Mouse (Mus musculus): ENCODE measurements around the gene Spen. TPM values are rescaled to one million over a fixed set of nuclear protein-coding genes. Genes with fewer than 3 reads are reported as not detected.
A peak's percentile ranks its signal among the peaks of the same experiment; 100 is the strongest.

Spen gene
- polyA plus RNA-seq, 1 experiment from 2014 or later: 20.9 TPM

DNA sequence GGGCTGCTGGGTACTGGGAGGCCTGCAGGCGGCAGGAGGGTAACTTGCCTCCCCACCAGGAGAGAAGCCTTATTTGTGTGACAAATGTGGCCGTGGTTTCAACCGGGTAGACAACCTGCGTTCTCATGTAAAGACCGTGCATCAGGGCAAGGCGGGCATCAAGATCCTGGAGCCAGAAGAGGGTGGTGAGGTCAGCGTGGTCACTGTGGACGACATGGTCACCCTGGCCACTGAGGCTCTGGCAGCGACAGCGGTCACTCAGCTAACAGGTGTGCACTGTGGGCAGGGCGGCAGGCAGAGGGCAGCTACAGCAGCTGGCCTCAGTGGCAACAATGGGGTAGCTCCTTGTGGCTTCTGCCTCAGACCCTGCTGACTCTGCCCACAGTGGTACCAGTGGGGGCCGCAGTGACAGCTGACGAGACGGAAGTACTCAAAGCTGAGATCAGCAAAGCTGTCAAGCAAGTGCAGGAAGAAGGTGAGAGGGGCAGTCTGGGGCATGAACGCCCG, 72.1 kb downstream of the Spen start:
- no peak overlapping the region for H3K27ac ChIP-seq
- H3K36me3 ChIP-seq (replicated peaks): peaks cover 96% of the 10 kb centered on the region
- no peak for ATAC-seq (ENCODE audit: low FRiP score)
- 95% methylated on average over 16 of the region's 16 CpGs for WGBS
- H3K4me1 ChIP-seq: peaks cover 3% of the 10 kb centered on the region; the same call in 1 of the 2 replicates
- H3K4me2 ChIP-seq: no peak overlapping the region
- H3K4me3 ChIP-seq (replicated peaks): no peak overlapping the region
- H3K27me3 ChIP-seq: no peaks in the 10 kb centered on the region
- no peak overlapping the region for H3K9ac ChIP-seq
- H3K9me3 ChIP-seq: no peaks in the 10 kb centered on the region

DNA sequence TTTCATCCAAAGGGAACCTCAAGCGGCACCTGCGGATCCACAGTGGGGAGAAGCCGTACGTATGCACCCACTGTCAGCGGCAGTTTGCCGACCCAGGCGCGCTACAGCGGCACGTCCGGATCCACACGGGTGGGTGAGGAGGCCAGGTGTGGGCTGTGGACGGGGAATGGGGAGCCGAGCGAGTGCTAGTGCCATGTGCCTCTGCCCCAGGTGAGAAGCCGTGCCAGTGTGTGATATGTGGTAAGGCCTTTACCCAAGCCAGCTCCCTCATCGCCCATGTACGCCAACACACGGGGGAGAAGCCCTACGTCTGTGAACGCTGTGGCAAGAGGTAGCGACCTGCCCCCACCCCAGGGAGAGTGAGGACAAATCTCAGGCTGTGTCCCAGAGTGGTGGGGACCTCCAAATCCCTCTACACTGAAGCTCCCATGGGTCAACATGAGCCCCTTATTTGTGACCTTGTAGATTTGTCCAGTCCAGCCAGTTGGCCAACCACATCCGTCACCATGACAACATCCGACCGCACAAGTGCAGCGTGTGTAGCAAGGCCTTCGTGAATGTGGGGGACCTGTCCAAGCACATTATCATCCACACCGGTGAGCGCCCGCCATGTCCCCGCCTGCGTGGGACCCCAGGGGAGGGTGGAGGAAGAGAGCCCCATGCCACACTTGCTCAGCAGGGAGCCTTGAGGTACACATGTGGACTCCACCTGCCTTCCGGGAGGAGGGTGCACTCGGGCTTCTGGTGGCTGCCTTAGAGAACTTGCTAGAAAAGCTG, 72.7 kb downstream of the Spen start:
- WGBS: 94% methylated on average over 34 of the region's 34 CpGs
- ATAC-seq (ENCODE audit: low FRiP score): no peak

GRCm38 (mm10) chr4:141464722-141465121, 73.7 kb downstream of the Spen start:
- H3K9ac ChIP-seq: no peak overlapping the region
- no peak overlapping the region for H3K4me2 ChIP-seq
- no peak overlapping the region for H3K4me3 ChIP-seq (replicated peaks)
- H3K27ac ChIP-seq: no peak overlapping the region
- peaks cover 14% of the 10 kb centered on the region for H3K4me1 ChIP-seq
- 83% methylated on average over 16 of the region's 16 CpGs for WGBS
- H3K36me3 ChIP-seq (replicated peaks): peaks cover 88% of the 10 kb centered on the region
- ATAC-seq (ENCODE audit: low FRiP score): no peak
- no peaks in the 10 kb centered on the region for H3K9me3 ChIP-seq
- no peaks in the 10 kb centered on the region for H3K27me3 ChIP-seq

More for the DNA sequence above, 72.7 kb downstream of the Spen start:
- H3K9ac ChIP-seq: no peak overlapping the region
- no peak overlapping the region for H3K4me3 ChIP-seq (replicated peaks)
- no peak overlapping the region for H3K4me2 ChIP-seq
- peaks cover 9% of the 10 kb centered on the region for H3K4me1 ChIP-seq
- H3K27ac ChIP-seq: no peak overlapping the region
- H3K27me3 ChIP-seq: no peaks in the 10 kb centered on the region
- no peaks in the 10 kb centered on the region for H3K9me3 ChIP-seq
- peaks cover 89% of the 10 kb centered on the region for H3K36me3 ChIP-seq (replicated peaks)

DNA sequence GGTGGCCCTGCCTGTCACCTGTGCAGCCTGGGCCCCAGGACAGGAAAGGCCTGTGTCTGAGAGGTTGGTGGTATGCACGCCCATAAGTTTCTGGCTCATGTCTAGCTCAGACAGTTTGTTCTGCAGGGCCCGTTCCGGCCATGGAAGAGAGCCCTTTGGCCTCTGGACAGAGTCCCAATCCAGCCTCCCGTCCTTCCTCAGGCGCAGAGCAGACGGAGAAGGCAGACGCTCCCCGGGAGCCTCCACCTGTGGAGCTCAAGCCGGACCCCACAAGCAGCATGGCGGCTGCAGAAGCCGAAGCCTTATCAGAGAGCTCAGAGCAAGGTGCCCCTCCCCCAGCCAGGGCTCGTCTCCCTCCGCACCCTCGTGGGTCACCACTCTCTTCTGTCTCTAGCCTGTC, 74.9 kb downstream of the Spen start:
- peaks cover 82% of the 10 kb centered on the region for H3K36me3 ChIP-seq (replicated peaks)
- no peak overlapping the region for H3K4me3 ChIP-seq (replicated peaks)
- 84% methylated on average over 14 of the region's 14 CpGs for WGBS
- no peak overlapping the region for H3K27ac ChIP-seq
- no peak overlapping the region for H3K9ac ChIP-seq
- H3K4me1 ChIP-seq: peaks cover 22% of the 10 kb centered on the region
- no peak overlapping the region for H3K4me2 ChIP-seq
- H3K9me3 ChIP-seq: no peaks in the 10 kb centered on the region
- no peak for ATAC-seq (ENCODE audit: low FRiP score)
- no peaks in the 10 kb centered on the region for H3K27me3 ChIP-seq

DNA sequence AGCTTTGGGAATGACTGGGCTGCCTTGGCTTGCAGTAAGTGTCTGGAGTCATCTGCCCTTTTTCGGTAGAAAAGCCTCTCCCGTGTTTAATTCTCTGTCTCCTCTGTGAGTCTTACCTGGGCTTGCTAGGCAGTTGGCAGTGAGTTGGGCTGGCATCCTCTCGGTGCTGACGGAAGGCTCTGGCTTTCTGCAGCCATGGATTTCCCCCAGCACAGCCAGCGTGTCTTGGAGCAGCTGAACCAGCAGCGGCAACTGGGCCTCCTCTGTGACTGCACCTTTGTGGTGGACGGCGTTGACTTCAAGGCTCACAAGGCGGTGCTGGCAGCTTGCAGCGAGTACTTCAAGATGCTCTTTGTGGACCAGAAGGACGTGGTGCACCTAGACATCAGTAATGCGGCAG, 76.8 kb downstream of the Spen start:
- H3K4me3 ChIP-seq (replicated peaks): no peak overlapping the region
- 88% methylated on average over 12 of the region's 12 CpGs for WGBS
- H3K27me3 ChIP-seq: no peaks in the 10 kb centered on the region
- H3K27ac ChIP-seq: peak overlapping the region; percentile 53; the same call in 1 of the 2 replicates
- peaks cover 65% of the 10 kb centered on the region for H3K36me3 ChIP-seq (replicated peaks)
- no peak for ATAC-seq (ENCODE audit: low FRiP score)
- no peaks in the 10 kb centered on the region for H3K9me3 ChIP-seq
- no peak overlapping the region; the same call in 1 of the 2 replicates for H3K9ac ChIP-seq
- H3K4me2 ChIP-seq: no peak overlapping the region
- H3K4me1 ChIP-seq: peaks cover 29% of the 10 kb centered on the region

GRCm38 (mm10) chr4:141461088-141461487, 77.3 kb downstream of the Spen start:
- Histone ChIP-seq H3K4me1 (peaks cover 29% of the 10 kb centered on the region), H3K27ac (peak overlapping the region; percentile 53; the same call in 1 of the 2 replicates), H3K9me3 (no peaks in the 10 kb centered on the region), H3K4me3 (replicated peaks) (no peak overlapping the region), H3K4me2 (no peak overlapping the region), H3K9ac (no peak overlapping the region; the same call in 1 of the 2 replicates), H3K27me3 (no peaks in the 10 kb centered on the region), H3K36me3 (replicated peaks) (peaks cover 60% of the 10 kb centered on the region)
- no peak for ATAC-seq (ENCODE audit: low FRiP score)
- 49% methylated on average over 12 of the region's 12 CpGs for WGBS

DNA sequence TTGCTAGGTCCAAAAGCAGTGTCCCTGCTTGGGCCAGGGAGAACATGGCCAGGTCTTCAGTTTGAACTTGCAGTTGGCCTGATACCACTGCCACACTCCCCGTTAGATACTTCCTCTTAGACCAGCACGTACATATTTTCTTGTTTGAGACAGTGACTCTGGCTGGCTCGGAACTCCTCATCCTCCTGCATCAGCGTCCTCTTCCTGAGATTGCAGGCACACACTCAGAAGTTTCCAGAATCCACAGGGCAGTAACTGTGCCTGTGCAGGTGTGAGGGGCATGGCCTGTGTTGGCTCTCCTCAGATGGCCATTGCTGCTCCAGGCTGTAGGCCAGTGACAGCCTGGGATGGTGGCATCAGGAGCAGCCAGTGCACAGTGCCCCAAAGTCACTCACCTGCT, 77.9 kb downstream of the Spen start:
- Histone ChIP-seq H3K36me3 (replicated peaks) (peaks cover 54% of the 10 kb centered on the region), H3K9me3 (no peaks in the 10 kb centered on the region), H3K27me3 (no peaks in the 10 kb centered on the region), H3K27ac (no peak overlapping the region), H3K4me1 (peaks cover 29% of the 10 kb centered on the region), H3K4me2 (no peak overlapping the region), H3K9ac (no peak overlapping the region), H3K4me3 (replicated peaks) (no peak overlapping the region)
- ATAC-seq (ENCODE audit: low FRiP score): no peak
- 95% methylated on average over 4 of the region's 4 CpGs for WGBS

- WGBS: 91% methylated on average over 9 of the region's 9 CpGs
- ATAC-seq (ENCODE audit: low FRiP score): no peak
- Histone ChIP-seq H3K4me3 (replicated peaks) (no peak overlapping the region), H3K4me1 (peaks cover 29% of the 10 kb centered on the region), H3K9me3 (no peaks in the 10 kb centered on the region), H3K9ac (no peak overlapping the region), H3K27me3 (no peaks in the 10 kb centered on the region), H3K27ac (no peak overlapping the region), H3K36me3 (replicated peaks) (peaks cover 51% of the 10 kb centered on the region), H3K4me2 (no peak overlapping the region)
Observed at GRCm38 (mm10) chr4:141459766-141460165, 78.6 kb downstream of the Spen start.

GRCm38 (mm10) chr4:141458888-141459287, 79.5 kb downstream of the Spen start:
- peaks cover 29% of the 10 kb centered on the region for H3K4me1 ChIP-seq
- no peak overlapping the region for H3K4me2 ChIP-seq
- peak overlapping the region; percentile 31; the same call in 1 of the 2 replicates for H3K27ac ChIP-seq
- H3K4me3 ChIP-seq (replicated peaks): no peak overlapping the region
- 65% methylated on average over 3 of the region's 3 CpGs for WGBS
- no peak overlapping the region for H3K9ac ChIP-seq
- no peaks in the 10 kb centered on the region for H3K27me3 ChIP-seq
- ATAC-seq (ENCODE audit: low FRiP score): no peak
- no peaks in the 10 kb centered on the region for H3K9me3 ChIP-seq
- H3K36me3 ChIP-seq (replicated peaks): peaks cover 47% of the 10 kb centered on the region

- Histone ChIP-seq H3K27me3 (no peaks in the 10 kb centered on the region), H3K36me3 (replicated peaks) (peaks cover 46% of the 10 kb centered on the region), H3K4me2 (peak overlapping the region; percentile 4; the same call in 1 of the 2 replicates), H3K4me1 (peaks cover 29% of the 10 kb centered on the region), H3K9me3 (no peaks in the 10 kb centered on the region), H3K27ac (peak overlapping the region; percentile 53; the same call in 1 of the 2 replicates), H3K4me3 (replicated peaks) (no peak overlapping the region), H3K9ac (0 out of 2 replicates have a peak overlapping the region, but pooled peaks have one; percentile 21)
- WGBS: 9% methylated on average over 7 of the region's 7 CpGs
- no peak; the same call in 1 of the 2 replicates for ATAC-seq (ENCODE audit: low FRiP score)
Observed at GRCm38 (mm10) chr4:141458236-141458635, 80.2 kb downstream of the Spen start.

DNA sequence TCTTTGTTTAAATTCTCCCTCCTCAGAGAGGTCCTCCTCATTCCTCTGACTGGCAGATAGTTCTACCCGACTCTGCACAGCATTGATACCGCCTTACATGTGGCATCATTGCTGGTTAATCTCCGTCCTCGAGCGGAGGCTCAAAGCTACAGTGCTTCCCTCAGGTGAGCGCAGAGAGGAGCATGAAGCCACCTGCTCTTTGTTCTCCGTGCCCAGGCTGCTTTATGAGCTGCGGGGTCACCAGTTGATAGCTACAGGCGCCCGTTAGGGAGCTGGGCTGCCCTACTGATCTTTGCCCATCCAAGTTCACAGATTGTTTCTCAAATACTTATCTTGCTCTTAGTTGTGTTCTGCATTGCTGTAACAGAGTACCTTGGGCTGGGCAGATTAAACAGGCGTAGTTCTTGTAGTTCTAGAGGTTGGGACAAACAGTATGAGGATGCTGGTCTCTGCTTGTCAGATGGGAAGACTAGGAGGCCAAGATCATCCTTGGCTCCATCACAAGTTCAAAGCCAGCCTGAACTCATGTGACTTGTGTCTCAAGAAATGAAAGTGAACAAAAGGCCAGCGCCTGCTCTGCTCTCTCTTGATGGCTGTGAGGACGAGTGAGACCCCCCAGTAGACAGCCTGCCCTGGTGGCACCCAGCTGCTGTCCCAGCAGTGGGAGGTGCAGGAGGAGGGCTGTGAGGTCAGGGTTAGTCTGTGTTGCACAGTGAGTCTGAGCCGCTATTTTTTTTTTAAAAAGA, 82.0 kb downstream of the Spen start:
- 93% methylated on average over 14 of the region's 14 CpGs for WGBS
- ATAC-seq (ENCODE audit: low FRiP score): no peak

GRCm38 (mm10) chr4:141455526-141455925, 82.9 kb downstream of the Spen start:
- ATAC-seq (ENCODE audit: low FRiP score): no peak
- Histone ChIP-seq H3K27ac (no peak overlapping the region), H3K9me3 (no peaks in the 10 kb centered on the region), H3K4me3 (replicated peaks) (no peak overlapping the region), H3K27me3 (no peaks in the 10 kb centered on the region), H3K4me2 (no peak overlapping the region), H3K9ac (no peak overlapping the region), H3K4me1 (peaks cover 18% of the 10 kb centered on the region), H3K36me3 (replicated peaks) (peaks cover 53% of the 10 kb centered on the region)
- 76% methylated on average over 4 of the region's 4 CpGs for WGBS

More for the DNA sequence above, 82.0 kb downstream of the Spen start:
- H3K9ac ChIP-seq: no peak overlapping the region
- H3K27ac ChIP-seq: no peak overlapping the region
- H3K27me3 ChIP-seq: no peaks in the 10 kb centered on the region
- H3K9me3 ChIP-seq: no peaks in the 10 kb centered on the region
- H3K36me3 ChIP-seq (replicated peaks): peaks cover 47% of the 10 kb centered on the region
- H3K4me1 ChIP-seq: peaks cover 27% of the 10 kb centered on the region
- no peak overlapping the region for H3K4me3 ChIP-seq (replicated peaks)
- H3K4me2 ChIP-seq: no peak overlapping the region
